8 mouse cellular contexts compared by ENCODE assay signal in the genomic region with DNA sequence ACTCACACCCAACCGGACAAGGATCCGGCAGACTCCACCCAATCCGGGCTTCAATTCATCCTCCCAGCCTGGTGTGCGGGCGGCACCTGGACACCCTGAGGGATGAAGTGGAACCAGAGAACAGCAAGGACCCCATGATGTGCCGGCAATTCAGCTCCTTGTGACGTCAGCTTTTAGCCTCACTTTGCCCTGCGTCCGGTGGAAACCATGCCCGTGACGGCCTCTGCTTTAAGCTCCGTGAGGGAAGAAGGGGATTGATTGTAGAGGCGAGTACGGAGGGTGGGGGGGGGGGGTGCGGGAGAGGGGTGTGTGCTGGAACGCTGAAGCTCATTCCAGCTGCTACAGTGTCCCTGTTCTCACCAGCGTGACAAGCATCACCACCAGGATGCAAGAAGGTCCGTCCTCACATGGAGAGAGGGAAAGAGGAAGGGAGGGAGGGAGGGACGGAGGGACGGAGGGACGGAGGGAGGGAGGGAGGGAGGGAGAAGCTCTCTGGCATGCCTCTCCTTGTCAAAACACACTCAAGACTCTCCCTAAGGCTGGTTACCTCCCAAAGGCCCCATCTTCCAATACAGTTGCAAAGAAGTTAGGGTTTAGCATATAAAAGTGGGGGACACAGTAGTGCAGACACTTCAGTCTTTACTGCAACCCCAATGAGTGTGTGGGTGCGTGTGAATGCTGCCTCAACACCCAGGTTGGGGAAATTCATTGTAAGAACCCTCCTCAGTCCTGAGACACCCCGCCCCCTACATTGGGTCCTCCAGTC. TPM values are rescaled to one million over a fixed set of nuclear protein-coding genes. Genes with fewer than 3 reads are reported as not detected.
A peak's percentile ranks its signal among the peaks of the same experiment; 100 is the strongest.
DNase-seq lines count a peak whose midpoint lies in the region; ATAC-seq lines count a peak whose summit lies in the region.

No protein-coding gene starts in this region.

- H3K4me3 ChIP-seq in heart, embryonic 10.5 days, result peak overlapping the region; percentile 60
- peak overlapping the region; percentile 54 for H3K4me3 ChIP-seq in hindbrain, embryonic 10.5 days
- H3K4me3 ChIP-seq in midbrain, embryonic 11.5 days (ENCODE audit: low read depth, low read length), result peak overlapping the region; percentile 37

- peaks cover 14% of the 10 kb centered on the region; the same call in 1 of the 2 replicates for H3K4me1 ChIP-seq in heart, embryonic 10.5 days
- peaks cover 16% of the 10 kb centered on the region for H3K4me1 ChIP-seq in hindbrain, embryonic 10.5 days (replicated peaks)
- peaks cover 7% of the 10 kb centered on the region; the same call in 1 of the 2 replicates for H3K4me1 ChIP-seq in midbrain, embryonic 11.5 days (ENCODE audit: control insufficient read depth, insufficient read depth, low read length)

- intact Hi-C loops in heart, postnatal 36 days (cut with DNase I), result no loop called here
- intact Hi-C loops in left cerebral cortex, postnatal 10 days (cut with DNase I), result loop anchor here (10.0 kb wide), 1 partner anchor 344 kb away; no protein-coding TSS in a partner anchor

- no peaks in the 10 kb centered on the region for H3K36me3 ChIP-seq in heart, embryonic 10.5 days
- no peaks in the 10 kb centered on the region for H3K36me3 ChIP-seq in hindbrain, embryonic 10.5 days
- H3K36me3 ChIP-seq in midbrain, embryonic 11.5 days (ENCODE audit: control insufficient read depth, insufficient read depth, low read length), result no peaks in the 10 kb centered on the region

- no peak for DNase-seq in heart, embryonic 10.5 days (ENCODE audit: low spot score)
- no peak for DNase-seq in heart, postnatal 36 days
- DNase-seq in R1 (ENCODE audit: low read depth, low spot score), result peak; percentile 72
- DNase-seq in hindbrain, embryonic 10.5 days (ENCODE audit: low spot score), result peak; percentile 48
- peak; percentile 92 for DNase-seq in midbrain, embryonic 11.5 days (ENCODE audit: low spot score, missing footprints)
- DNase-seq in urinary bladder, postnatal 10 days (ENCODE audit: low spot score), result no peak
- no peak for DNase-seq in cerebellum, postnatal 14 days
- no peak for DNase-seq in left cerebral cortex, postnatal 10 days (ENCODE audit: extremely low spot score in 1 of 2, low spot score in 2 of 2)

- H3K4me2 ChIP-seq in midbrain, embryonic 11.5 days, result peak overlapping the region; percentile 64

- peak overlapping the region; percentile 48 for H3K9ac ChIP-seq in midbrain, embryonic 11.5 days (ENCODE audit: low read length)

- no peaks in the 10 kb centered on the region for H3K27me3 ChIP-seq in heart, embryonic 10.5 days (ENCODE audit: insufficient read depth, poor library complexity, severe bottlenecking)
- peaks cover 6% of the 10 kb centered on the region; the same call in 1 of the 2 replicates for H3K27me3 ChIP-seq in hindbrain, embryonic 10.5 days (ENCODE audit: insufficient read depth, poor library complexity, severe bottlenecking)
- no peaks in the 10 kb centered on the region; the same call in 1 of the 2 replicates for H3K27me3 ChIP-seq in midbrain, embryonic 11.5 days (ENCODE audit: control insufficient read depth, insufficient read depth, low read length)

- no peaks in the 10 kb centered on the region for H3K9me3 ChIP-seq in heart, embryonic 10.5 days
- H3K9me3 ChIP-seq in hindbrain, embryonic 10.5 days, result no peaks in the 10 kb centered on the region
- no peaks in the 10 kb centered on the region; the same call in 1 of the 2 replicates for H3K9me3 ChIP-seq in midbrain, embryonic 11.5 days (ENCODE audit: control insufficient read depth, low read length)

- peak overlapping the region; percentile 8; the same call in 1 of the 2 replicates for H3K27ac ChIP-seq in heart, embryonic 10.5 days
- H3K27ac ChIP-seq in hindbrain, embryonic 10.5 days, result peak overlapping the region; percentile 66
- no peak overlapping the region for H3K27ac ChIP-seq in midbrain, embryonic 11.5 days (ENCODE audit: low read depth, low read length)

- WGBS in heart, embryonic 10.5 days, result 4% methylated on average over 18 of the region's 23 CpGs
- 1% methylated on average over 23 of the region's 23 CpGs for WGBS in hindbrain, embryonic 10.5 days
- WGBS in midbrain, embryonic 11.5 days, result 1% methylated on average over 21 of the region's 23 CpGs

- ATAC-seq in midbrain, embryonic 11.5 days (ENCODE audit: low FRiP score), result peak; percentile 66

RNA-seq across cellular contexts. Expression of a gene that starts 19.1 kb away (rescaled TPM):
- 0.16 and 0.45 TPM in 2 replicates for polyA plus RNA-seq in heart, embryonic 10.5 days (2016; fragmentation: Nextera tagmentation; extraction: Ambion mirVana)
- not detected for total RNA-seq in heart, postnatal 36 days (2021)
- polyA plus RNA-seq in hindbrain, embryonic 10.5 days (2016; fragmentation: Nextera tagmentation; extraction: Ambion mirVana), result 0.69 and 1.00 TPM in 2 replicates
- polyA plus RNA-seq in midbrain, embryonic 11.5 days (2014; fragmentation: Nextera tagmentation; extraction: Ambion mirVana), result 0.25 TPM in 2 replicates
- total RNA-seq in left cerebral cortex, postnatal 10 days (2021), result under 1 TPM; 0.14 to 0.24 TPM

RNA-seq across cellular contexts. Expression of a gene that starts 31.5 kb away (rescaled TPM):
- 6.8 and 7.8 TPM in 2 replicates for polyA plus RNA-seq in heart, embryonic 10.5 days (2016; fragmentation: Nextera tagmentation; extraction: Ambion mirVana)
- total RNA-seq in heart, postnatal 36 days (2021), result 10 to 100 TPM; 15.4 to 15.5 TPM
- 8.6 TPM in 2 replicates for polyA plus RNA-seq in hindbrain, embryonic 10.5 days (2016; fragmentation: Nextera tagmentation; extraction: Ambion mirVana)
- 8.2 and 8.3 TPM in 2 replicates for polyA plus RNA-seq in midbrain, embryonic 11.5 days (2014; fragmentation: Nextera tagmentation; extraction: Ambion mirVana)
- total RNA-seq in left cerebral cortex, postnatal 10 days (2021), result 1 to 10 TPM; 7.5 to 7.9 TPM

Comparison
In these comparisons a context has a peak if more than half of its experiments do, and no peak if none do; other contexts are left out.
1. DNase-seq: peak in R1 (single experiment), hindbrain, embryonic 10.5 days (single experiment) and midbrain, embryonic 11.5 days (single experiment); none in heart, embryonic 10.5 days (single experiment), heart, postnatal 36 days (0 of 2), urinary bladder, postnatal 10 days (single experiment), cerebellum, postnatal 14 days (0 of 2) and left cerebral cortex, postnatal 10 days (0 of 2).
2. Peak in every context shown above with its lines, with median percentiles within 50 percentile points of each other: H3K4me3 ChIP-seq.